Mouse (Mus musculus) mouse trophoblast stem cell (cell line): Measurements from ENCODE around the gene Usp6nl.

Source experiments
- in situ Hi-C, 2 experiments: fragments of 300-500 bp; cut with MseI, MboI; formaldehyde crosslinking; loops; 2 replicates in 1 of 2; 3 replicates in 1 of 2; pipeline ENCODE4 v1.15.1; 2025

Gene Usp6nl

DNA sequence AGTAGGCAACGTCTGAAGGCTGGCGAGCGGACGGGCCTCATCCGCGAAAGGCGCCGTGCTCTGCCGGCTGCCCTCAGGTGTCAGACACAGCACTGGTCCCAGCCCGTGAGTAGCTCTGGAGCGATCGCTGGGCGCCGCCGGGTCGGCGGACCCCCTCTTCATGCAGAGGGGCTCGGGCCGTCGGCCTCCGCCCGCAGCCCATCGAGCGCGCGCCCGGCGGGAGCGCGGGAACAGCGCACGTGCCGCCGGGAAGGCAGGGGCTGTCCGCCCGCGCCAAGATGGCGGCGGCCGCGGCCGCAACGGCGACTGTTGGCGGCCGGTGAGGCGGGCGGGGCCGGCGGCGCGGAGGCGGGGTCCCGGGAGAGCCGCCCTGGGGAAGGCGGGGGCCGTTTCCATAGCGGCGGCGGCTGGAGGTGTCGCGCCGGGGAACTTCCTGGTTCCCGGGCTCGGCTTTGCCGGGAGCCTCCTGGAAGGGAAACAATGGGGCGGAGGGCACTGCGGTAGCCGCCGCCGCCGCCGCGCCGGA is at the start of gene Usp6nl:
Gene Usp6nl, plus strand, starts transcription at position 292 of the 526 bp plus-strand sequence.
- in situ Hi-C loops, result no loop called here

- in situ Hi-C loops, result no loop called here
These were observed 49.0 kb upstream of the Usp6nl start for GRCm38 (mm10) chr2:6273392-6273845.

DNA sequence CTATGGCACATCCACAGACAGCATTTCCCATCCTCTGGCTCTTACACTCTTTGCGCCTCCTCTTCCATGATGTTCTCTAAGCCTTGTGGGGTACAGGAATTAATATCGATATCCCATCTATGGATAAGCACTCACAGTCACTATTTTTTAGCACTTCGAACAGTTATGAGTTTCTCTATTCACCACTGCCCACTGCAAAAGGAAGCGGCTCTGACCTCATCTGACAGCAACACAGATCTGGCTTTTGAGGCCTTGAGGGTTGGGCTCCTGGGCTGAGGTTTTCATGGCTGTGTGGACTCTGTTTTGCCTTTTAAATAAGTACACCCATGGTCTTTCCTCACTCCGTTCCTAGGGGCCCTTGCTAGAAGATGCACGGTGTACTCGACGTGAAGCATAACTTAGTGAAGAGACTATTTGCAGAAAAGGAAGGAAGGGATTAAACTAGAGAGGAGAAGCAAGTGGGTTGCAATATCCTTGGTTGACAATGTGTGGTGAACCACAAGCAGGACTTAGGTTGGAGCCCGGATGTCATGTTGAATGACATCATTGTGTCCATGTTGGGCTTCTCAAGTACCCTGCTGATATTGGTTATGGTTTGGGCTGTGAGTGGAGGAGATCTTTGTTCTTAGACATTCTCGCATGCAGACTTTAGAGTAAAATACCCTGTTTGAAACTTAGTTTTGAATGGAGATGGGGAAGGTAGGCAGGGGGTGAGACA is 43.5 kb upstream of the Usp6nl start:
- in situ Hi-C loops, result no loop called here

DNA sequence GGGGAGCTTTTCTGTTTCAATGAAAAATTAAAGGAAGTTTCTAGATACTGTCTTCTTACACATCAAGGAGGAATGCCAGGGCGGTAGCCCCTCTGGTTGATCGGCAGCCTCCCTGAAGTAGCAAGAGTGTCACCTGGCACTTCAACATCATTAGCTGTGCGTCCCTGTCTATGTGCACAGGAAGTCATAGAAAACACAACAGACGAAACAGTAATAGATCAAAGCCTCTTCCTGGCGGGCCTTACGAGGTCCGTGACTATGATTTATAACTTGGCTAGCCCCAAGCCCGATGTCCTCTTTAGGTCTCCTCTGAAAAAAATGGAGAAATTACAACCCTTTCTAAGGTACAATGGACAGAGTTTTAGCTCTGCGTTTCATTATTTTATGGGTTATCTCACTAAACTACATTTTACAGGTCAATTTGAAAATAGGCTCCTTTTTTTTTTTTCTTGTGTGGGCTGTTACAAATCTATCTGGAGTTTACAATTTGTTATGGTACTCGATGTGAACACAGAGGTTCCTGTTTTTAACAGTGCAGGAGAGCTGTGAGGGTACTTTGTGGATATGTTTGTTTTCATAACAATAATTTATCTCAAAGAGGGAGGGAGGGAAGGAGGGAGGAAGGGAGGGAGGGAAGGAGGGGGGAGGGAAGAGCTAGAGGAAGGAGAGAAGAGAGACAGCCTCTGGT is 42.7 kb upstream of the Usp6nl start:
- in situ Hi-C loops, result no loop called here

DNA sequence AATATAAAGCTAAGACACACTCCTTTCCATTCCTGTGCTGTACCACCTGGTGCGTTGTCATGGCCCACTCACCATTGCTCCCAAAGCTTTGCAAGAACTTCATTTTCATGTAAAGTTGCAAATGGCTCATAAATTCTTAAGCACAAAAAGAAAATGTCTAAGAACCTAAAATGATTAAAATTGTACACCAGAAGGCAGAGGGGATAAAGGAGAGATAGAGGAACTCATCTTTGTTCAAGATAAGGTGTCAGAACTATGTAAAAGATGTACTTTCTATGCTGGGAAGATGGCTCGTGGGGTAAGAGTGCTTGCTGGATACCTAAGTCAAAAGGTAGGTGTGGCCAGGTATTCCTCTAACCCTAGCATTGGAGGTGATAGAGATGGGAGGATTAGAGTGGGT is 38.9 kb upstream of the Usp6nl start:
- in situ Hi-C loops, result no loop called here

DNA sequence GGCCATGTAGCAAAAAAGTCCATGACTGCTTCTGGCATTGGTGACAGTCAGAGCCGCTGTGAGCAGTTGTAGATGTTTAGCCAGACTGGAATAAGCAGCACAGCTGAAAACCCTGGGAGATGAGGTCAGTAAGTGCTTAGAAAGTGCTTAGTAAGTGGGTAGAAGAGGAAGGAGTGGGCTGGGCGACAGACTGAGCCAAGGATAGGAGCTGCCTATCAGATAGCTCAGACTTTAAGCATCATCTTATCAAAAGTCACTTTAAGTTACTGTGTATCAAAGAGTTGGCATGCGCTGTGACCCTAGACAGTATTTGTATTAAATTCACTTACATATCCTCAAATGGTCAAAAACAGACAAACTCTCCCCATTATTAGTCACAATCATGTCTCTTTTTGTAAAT is 37.7 kb upstream of the Usp6nl start:
- in situ Hi-C loops, result no loop called here

DNA sequence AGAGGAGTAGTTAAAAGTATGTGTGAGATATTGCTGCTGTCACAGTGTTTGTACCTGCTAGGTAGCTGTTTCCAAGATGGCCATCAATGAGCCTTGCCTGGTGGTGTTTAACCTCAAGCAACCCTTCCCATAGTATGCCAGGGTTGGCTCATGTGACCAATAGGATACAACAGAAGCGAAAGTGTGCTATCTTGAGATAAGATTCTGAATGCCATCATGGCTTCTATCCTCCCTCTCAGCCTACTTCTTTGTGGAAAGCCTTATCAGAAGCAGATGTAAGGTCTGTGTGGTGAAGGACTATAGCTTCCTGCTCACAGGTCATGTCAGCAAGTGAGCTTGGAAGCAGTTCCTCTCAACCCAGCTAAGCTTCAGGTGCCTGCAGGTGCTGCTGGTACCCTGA is 36.7 kb upstream of the Usp6nl start:
- in situ Hi-C loops, result no loop called here

DNA sequence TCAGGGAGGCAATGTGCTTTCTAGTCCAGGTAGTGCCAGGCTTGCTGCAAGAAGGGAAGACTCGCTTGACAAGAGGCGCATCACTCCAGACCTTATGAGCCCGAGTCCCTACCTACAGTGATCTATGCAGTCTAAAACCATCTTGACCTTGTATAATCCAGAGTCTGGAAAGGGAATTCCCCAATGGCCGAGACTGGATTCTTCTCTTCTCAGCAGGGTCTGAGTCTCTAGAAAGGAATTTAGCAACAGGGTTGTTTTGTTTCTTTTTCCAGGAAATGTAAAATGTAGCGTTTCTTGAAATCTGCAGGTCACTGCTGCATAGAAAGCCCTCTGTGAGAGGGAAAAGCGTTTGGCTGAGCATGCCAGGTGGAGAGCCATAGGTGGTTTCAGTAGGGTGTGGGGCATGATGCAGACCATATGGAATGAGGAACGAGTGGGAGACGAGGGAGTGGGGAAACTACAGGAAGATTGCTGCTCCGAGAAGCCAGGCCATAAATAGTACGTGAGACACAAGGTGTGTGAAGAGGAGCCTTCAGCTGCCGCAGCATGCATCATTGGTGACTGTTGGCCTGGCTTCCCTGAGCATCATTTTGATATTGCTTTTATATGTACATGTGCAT is 28.5 kb upstream of the Usp6nl start:
- in situ Hi-C loops, result no loop called here

DNA sequence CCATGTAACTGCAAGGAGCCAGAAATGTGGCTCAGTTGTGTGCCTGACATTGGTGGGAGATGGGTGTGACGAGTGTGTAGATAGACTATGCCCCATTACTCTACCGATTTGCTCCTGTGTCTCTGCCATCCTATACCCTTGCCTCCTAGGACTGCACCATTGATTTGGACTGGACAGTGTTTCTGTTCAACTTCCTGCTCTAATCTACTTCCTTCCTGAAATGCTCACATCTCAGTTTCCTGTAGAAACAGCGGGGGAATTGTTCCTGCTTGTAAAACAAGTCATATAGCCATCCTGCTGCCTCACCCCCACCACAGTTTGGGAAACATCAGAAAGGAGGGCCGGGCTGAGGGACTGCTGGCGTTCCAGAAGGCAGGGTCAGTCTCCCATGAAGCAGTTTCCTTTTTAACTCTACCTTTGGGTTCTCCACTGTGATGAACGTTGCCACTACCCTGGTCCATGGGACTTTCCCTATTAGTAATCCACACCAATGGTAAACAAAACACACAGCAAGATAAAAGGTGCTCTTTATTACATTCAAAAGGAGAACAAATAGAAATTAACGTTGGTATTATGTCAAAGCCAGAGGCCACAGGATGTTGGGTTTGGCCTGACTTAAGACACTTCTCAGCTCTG is 27.4 kb upstream of the Usp6nl start:
- in situ Hi-C loops, result no loop called here

- in situ Hi-C loops, result no loop called here
These were observed 17.7 kb upstream of the Usp6nl start for GRCm38 (mm10) chr2:6304768-6305167.

GRCm38 (mm10) chr2:6306861-6307260 is 15.6 kb upstream of the Usp6nl start:
- in situ Hi-C loops, result no loop called here

GRCm38 (mm10) chr2:6309373-6309821 is 13.1 kb upstream of the Usp6nl start:
- in situ Hi-C loops, result no loop called here

GRCm38 (mm10) chr2:6312764-6313163 is 9.7 kb upstream of the Usp6nl start:
- in situ Hi-C loops, result no loop called here

- in situ Hi-C loops, result no loop called here
These were observed 8.7 kb upstream of the Usp6nl start for GRCm38 (mm10) chr2:6313733-6314132.

GRCm38 (mm10) chr2:6320153-6320552 is 2.3 kb upstream of the Usp6nl start:
- in situ Hi-C loops, result no loop called here

GRCm38 (mm10) chr2:6321769-6322375 is 595 bp upstream of the Usp6nl start:
- in situ Hi-C loops, result no loop called here

DNA sequence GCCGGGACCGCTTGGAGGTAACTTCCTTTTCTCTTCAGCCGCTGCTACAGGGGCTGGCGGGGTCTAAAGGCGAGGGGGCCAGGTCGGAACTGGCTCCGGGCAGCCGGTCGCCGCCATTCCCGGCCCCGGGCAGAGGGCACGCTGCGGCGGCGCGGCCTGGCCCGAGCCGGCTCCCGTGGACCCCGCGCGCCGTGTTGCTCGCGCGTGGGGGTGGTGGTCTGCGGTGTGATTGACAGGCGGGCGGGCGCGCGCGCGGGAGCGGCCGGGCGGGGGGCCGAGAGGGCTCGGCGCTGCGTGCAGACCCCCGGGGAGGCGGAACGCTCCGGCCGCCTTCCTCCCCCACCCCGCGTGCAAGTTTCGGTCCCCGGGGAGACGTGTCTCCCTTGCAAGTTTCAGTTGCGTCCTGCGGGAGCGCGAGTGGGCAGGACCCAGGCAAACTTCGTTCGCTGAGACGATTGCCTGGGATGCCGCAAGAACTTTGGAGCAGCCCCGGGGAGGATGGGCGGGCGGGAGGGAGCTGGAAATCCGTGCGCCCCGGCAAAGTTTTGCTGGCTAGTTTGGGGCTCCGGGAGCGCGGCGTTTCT is 563 bp downstream of the Usp6nl start:
- in situ Hi-C loops, result no loop called here

DNA sequence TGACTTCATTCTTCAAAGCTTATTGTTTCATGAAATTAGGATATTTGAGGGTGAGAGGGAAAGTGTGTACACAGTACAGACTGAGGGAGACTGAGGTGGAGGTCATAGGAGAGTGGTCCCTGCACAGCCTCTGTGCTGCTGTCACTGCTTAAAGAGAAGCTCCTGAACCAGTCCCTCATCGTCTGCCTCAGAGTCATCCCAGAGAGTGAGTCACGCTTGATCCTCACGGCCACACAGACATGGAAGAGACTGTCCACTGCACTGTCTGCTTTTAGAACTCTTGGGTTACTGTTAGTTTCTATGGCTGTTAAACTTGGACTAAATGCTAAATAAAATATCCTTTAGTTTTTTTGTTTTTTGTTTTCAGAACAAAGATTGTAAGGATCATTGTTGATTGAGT is 3.2 kb downstream of the Usp6nl start:
- in situ Hi-C loops, result no loop called here

DNA sequence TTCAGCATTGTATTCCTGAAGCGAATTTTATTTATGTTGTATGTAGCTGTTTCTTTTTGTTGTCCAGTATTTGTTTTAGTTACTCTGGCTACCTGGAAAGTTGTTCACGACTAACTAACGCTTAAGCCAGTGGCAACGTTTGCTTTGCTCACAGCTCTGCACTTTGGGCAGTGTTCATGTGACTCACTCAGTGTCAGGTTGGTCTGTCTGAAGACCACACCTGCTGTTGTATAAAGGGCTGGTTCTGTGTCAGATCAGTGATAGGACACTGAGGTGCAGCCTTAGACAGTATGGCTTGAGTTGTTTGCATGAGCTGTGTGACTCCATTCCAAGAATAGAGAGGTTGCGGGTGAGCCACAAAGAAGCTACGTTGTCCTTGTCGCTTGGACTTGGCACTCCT is 6.5 kb downstream of the Usp6nl start:
- in situ Hi-C loops, result no loop called here

GRCm38 (mm10) chr2:6330756-6331155 is 8.3 kb downstream of the Usp6nl start:
- in situ Hi-C loops, result no loop called here
